8 mouse cellular contexts compared by ENCODE assay signal in the genomic region with DNA sequence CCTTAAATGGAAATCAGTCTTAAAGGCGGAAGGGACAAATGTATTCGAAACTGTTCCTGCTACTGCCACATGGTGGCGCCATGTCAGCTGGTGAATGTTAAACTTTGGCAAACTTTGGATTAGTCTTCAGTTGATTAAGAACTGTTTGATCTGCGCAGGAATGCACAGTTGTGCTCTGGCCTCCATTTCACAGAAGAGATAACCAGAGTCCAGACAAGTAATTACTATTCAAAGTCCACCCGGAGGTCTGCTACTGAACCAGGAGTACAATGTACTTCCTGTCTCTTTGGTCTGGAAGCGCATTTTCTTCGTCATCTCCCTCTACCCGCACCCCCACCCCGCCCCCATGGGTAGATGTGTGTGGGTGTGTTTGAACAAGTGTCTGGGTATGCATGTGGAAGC.
DNase-seq lines count a peak whose midpoint lies in the region; ATAC-seq lines count a peak whose summit lies in the region.

No protein-coding gene starts in this region.

- peak; percentile 25 to 42 for DNase-seq in cerebellum, postnatal 14 days
- DNase-seq in cerebellum, adult 8-10 months: no peak
- DNase-seq in CD8-positive naive resting alpha-beta T cell, adult 2 months (ENCODE audit: low read depth in 2 of 2, low spot score in 2 of 2): peak; percentile 62 to 72
- peak; percentile 17 for DNase-seq in c-Kit-positive CD71-positive TER-119-positive erythroid progenitor cells, embryonic 14.5 days (ENCODE audit: low spot score)
- DNase-seq in heart, postnatal 36 days: peak; percentile 12 to 38
- DNase-seq in layer of hippocampus, postnatal 36 days: peak; percentile 7 to 14

- WGBS in stomach, embryonic 16.5 days: 47% methylated on average over 9 of the region's 9 CpGs

- H3K36me3 ChIP-seq in stomach, embryonic 16.5 days (ENCODE audit: control insufficient read depth, insufficient read depth, low read length): no peaks in the 10 kb centered on the region

- intact Hi-C loops in heart, postnatal 36 days (cut with DNase I): loop anchor here (5.0 kb wide), 3 partner anchors 122 to 498 kb away; no protein-coding TSS in a partner anchor

- no peaks in the 10 kb centered on the region for H3K27me3 ChIP-seq in stomach, embryonic 16.5 days (ENCODE audit: control insufficient read depth, insufficient read depth, low read length)

- no peak overlapping the region for H3K27ac ChIP-seq in stomach, embryonic 16.5 days (ENCODE audit: low read length)

- peak overlapping the region; percentile 20; the same call in 1 of the 2 replicates for H3K4me2 ChIP-seq in stomach, embryonic 16.5 days (ENCODE audit: low read depth, low read length)

- H3K4me3 ChIP-seq in stomach, embryonic 16.5 days (replicated peaks; ENCODE audit: low read length): no peak overlapping the region

- no peak overlapping the region for H3K9ac ChIP-seq in stomach, embryonic 16.5 days (ENCODE audit: low read length)

- no peaks in the 10 kb centered on the region for H3K4me1 ChIP-seq in stomach, embryonic 16.5 days (ENCODE audit: control insufficient read depth, insufficient read depth, low read length)

- H3K9me3 ChIP-seq in stomach, embryonic 16.5 days (replicated peaks; ENCODE audit: control insufficient read depth, low read length): no peaks in the 10 kb centered on the region

- peak; percentile 96 for ATAC-seq in megakaryocyte progenitor cell, adult 5-6 weeks (replicated peaks; ENCODE audit: poor library complexity)
- ATAC-seq in stomach, embryonic 16.5 days (ENCODE audit: insufficient read depth, low FRiP score): no peak
